Mouse (Mus musculus): Measurements from ENCODE around the gene Got1.

GRCm38 (mm10) chr19:43515668-43516396 is 8.6 kb downstream of the Got1 start:
- no peak for TF ChIP-seq CTCF (IDR thresholded peaks at IDR 0.05; ENCODE audit: borderline replicate concordance, insufficient read depth, low read depth, low read length)
- no peak for TF ChIP-seq POLR2A (IDR thresholded peaks at IDR 0.05; ENCODE audit: borderline replicate concordance, insufficient read depth, low read length)

Measured in cerebellum, adult 2 months (tissue).